Mouse (Mus musculus) limb, embryonic 11.5 days (tissue): ENCODE data around the gene Zfp61. TPM values are rescaled to one million over a fixed set of nuclear protein-coding genes. Genes with fewer than 3 reads are reported as not detected.

Experiments
- ATAC-seq: fragments of 200-750 bp; cut with Nextera tagmentation; 2 replicates; pipeline ENCODE4 v1.8.0; 2017; ENCODE audit warnings: low read depth; ENCODE audit not compliant: insufficient number of reproducible peaks, low FRiP score, low TSS enrichment
- DNase-seq: peaks from one replicate; pipeline ENCODE4 v3.0.0-alpha.2; 2015; ENCODE audit warnings: low spot score
- H3K27ac ChIP-seq: fragments of 300-500 bp; sonication (generic); replicated peaks from 2 replicates; pipeline ENCODE4 v1.5.1; 2014; ENCODE audit warnings: low read depth, mild to moderate bottlenecking, low read length
- H3K27me3 ChIP-seq: fragments of 300-500 bp; sonication (generic); 2 replicates; pipeline ENCODE4 v1.6.1; 2014; ENCODE audit warnings: mild to moderate bottlenecking, low read length, mixed read lengths; ENCODE audit not compliant: control insufficient read depth, insufficient read depth
- H3K36me3 ChIP-seq: fragments of 300-500 bp; sonication (generic); 2 replicates; pipeline ENCODE4 v1.6.1; 2014; ENCODE audit warnings: mild to moderate bottlenecking, low read length, moderate library complexity, mixed read lengths; ENCODE audit not compliant: control insufficient read depth, insufficient read depth
- H3K4me1 ChIP-seq: fragments of 300-500 bp; sonication (generic); 2 replicates; pipeline ENCODE4 v1.6.1; 2014; ENCODE audit warnings: low read length, mixed read lengths; ENCODE audit not compliant: control insufficient read depth, insufficient read depth
- H3K4me2 ChIP-seq: fragments of 300-500 bp; sonication (generic); 2 replicates; pipeline ENCODE4 v1.6.1; 2014; ENCODE audit warnings: low read depth, mild to moderate bottlenecking, moderate library complexity; ENCODE audit not compliant: severe bottlenecking
- H3K4me3 ChIP-seq: fragments of 300-500 bp; sonication (generic); 2 replicates; pipeline ENCODE4 v1.5.1; 2014; ENCODE audit warnings: low read depth, low read length
- H3K9ac ChIP-seq: fragments of 300-500 bp; sonication (generic); 2 replicates; pipeline ENCODE4 v1.6.1; 2014; ENCODE audit warnings: mild to moderate bottlenecking, low read length
- H3K9me3 ChIP-seq: fragments of 300-500 bp; sonication (generic); 2 replicates; pipeline ENCODE4 v1.6.1; 2016; ENCODE audit warnings: low read length; ENCODE audit not compliant: control insufficient read depth
- WGBS: fragments of 180-500 bp; shearing (Covaris S2); extraction: QIAGEN DNeasy Blood & Tissue Kit; methylation state at CpG from one replicate; pipeline ENCODE4 v1.1.7; 2014; 5-methylcytosine and 5-hydroxymethylcytosine counted together
- polyA plus RNA-seq: library from polyadenylated mRNA; unstranded; fragments of >200 nt; fragmentation: Nextera tagmentation; extraction: Ambion mirVana; gene quantifications from 2 replicates; pipeline ENCODE4 v1.2.1, GENCODE M21; 2014

The Zfp61 gene
- polyA plus RNA-seq, 1 experiment from 2014 or later = 51.2 TPM

DNA sequence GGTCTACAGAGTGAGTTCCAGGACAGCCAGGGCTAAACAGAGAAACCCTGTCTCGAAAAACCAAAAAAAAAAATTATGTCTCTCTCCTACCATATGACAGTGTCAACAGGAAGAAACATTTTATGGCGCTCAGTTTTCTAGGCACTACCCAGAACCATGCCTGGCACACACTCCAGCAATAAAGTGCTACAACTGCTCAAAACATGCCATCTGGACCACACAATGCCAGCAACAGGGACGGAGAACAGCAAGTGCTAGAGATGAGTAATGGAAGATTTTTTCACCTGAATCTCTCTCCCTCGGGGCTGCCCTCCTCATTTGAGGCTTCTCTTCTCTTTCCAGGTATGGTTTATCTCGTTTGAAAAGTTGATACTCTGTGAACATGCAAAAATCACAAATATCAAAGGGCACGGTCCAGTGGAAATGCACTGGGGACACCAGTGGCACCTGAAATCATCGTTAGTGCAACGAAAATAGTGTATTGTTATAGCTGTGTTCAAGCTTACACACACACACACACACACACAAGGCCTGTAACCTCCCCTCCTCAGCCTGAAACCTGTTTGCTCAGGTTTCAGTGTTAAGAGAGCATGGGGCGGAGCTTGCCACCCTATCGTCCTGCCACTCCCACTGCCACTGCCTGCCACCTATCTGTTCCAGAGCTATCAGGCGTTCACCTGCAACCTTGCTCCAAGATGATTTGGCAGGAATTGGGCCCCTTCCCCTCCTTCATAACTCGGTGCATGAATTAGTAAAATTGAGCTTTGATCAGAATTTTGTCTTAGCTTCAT, 7.8 kb downstream of the Zfp61 start:
- no peak overlapping the region for H3K4me3 ChIP-seq
- no peak for ATAC-seq
- H3K4me1 ChIP-seq = no peaks in the 10 kb centered on the region
- H3K9me3 ChIP-seq = peaks cover 2% of the 10 kb centered on the region; the same call in 1 of the 2 replicates
- no peaks in the 10 kb centered on the region for H3K27me3 ChIP-seq
- 88% methylated on average over 12 of the region's 12 CpGs for WGBS
- DNase-seq = no peak
- H3K36me3 ChIP-seq = peaks cover 31% of the 10 kb centered on the region
- no peak overlapping the region for H3K4me2 ChIP-seq
- no peak overlapping the region for H3K27ac ChIP-seq
- no peak overlapping the region for H3K9ac ChIP-seq

DNA sequence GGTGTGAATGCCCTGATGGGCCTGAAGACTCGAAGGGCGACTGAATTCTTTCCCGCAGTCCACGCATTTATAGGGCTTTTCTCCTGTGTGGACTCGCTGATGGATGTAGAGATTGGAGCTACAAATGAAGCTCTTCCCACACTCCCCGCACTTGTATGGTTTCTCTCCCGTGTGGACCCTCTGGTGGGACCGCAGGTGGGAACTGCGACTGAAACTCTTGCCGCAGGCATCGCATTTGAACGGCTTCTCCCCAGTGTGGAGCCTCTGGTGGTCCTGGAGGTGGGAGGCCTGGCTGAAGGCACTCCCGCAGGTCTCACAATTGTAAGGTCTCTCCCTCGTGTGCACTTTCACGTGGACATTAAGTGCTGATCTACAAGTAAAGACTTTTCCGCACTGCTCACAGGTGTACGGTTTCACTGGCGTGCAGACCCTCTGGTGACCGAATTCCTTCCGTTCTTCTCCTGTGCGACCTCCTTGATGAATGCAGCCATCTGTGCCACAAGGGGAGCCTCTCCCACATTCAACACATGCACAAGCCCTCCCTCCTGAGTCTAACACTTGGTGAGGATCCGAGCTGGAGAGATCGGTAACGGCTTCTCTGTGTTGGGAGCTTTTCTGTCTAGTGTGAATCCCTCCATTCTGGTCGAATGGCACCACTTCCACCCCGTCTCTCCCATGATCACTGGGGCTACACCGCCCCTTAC, 9.5 kb downstream of the Zfp61 start:
- WGBS = 87% methylated on average over 27 of the region's 27 CpGs
- H3K9ac ChIP-seq = no peak overlapping the region
- peaks cover 2% of the 10 kb centered on the region; the same call in 1 of the 2 replicates for H3K9me3 ChIP-seq
- H3K36me3 ChIP-seq = peaks cover 31% of the 10 kb centered on the region
- DNase-seq (no peak), ATAC-seq (no peak)
- H3K4me3 ChIP-seq = no peak overlapping the region
- H3K4me1 ChIP-seq = no peaks in the 10 kb centered on the region
- no peak overlapping the region for H3K27ac ChIP-seq
- no peaks in the 10 kb centered on the region for H3K27me3 ChIP-seq
- H3K4me2 ChIP-seq = no peak overlapping the region

DNA sequence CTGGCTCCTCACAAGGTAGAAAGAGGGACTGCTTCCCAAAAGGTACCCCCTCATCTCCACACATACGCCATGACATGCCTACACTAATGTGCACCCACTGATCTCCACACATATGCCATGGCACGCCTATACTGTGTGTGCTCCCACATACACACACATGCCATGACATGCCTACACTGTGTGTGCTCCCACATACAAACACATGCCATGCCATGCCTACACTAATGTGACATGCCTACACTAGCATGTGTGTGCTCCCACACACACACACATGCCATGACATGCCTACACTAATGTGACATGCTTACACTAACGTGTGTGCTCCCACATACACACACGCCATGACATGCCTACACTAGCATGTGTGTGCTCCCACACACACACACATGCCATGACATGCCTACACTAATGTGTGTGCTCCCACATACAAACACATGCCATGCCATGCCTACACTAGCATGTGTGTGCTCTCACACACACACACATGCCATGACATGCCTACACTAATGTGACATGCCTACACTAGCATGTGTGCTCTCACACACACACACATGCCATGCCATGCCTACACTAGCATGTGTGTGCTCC, 10.8 kb downstream of the Zfp61 start:
- Histone ChIP-seq H3K27me3 (no peaks in the 10 kb centered on the region), H3K9ac (no peak overlapping the region), H3K4me1 (no peaks in the 10 kb centered on the region), H3K9me3 (peaks cover 2% of the 10 kb centered on the region; the same call in 1 of the 2 replicates), H3K4me3 (no peak overlapping the region), H3K36me3 (peaks cover 29% of the 10 kb centered on the region), H3K4me2 (no peak overlapping the region), H3K27ac (no peak overlapping the region)
- WGBS = 92% methylated on average over 4 of the region's 4 CpGs
- DNase-seq (no peak), ATAC-seq (no peak)

DNA sequence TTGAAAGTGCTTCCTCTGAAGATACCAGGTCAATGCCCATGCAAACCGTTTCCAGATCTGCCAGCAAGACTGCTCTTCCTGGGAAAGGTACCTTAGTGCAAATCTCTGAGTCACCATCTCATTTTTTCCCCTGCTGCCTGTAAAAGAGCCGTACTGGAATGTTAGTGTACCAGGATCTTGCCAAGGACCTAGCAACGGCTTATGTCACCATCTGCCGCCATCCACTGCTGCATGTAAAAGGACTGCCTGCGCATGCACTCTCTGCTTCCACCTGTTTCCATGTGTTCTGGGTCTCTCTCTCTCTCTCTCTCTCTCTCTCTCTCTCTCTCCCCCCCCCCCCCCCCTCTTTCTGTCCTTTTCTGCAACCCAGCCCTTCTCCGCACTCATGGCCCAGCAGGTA, 12.5 kb downstream of the Zfp61 start:
- H3K4me1 ChIP-seq = no peaks in the 10 kb centered on the region
- H3K36me3 ChIP-seq = peaks cover 29% of the 10 kb centered on the region
- H3K9ac ChIP-seq = no peak overlapping the region
- ATAC-seq (no peak), DNase-seq (no peak)
- no peaks in the 10 kb centered on the region for H3K27me3 ChIP-seq
- no peak overlapping the region for H3K27ac ChIP-seq
- WGBS = 85% methylated on average over 6 of the region's 6 CpGs
- peaks cover 2% of the 10 kb centered on the region; the same call in 1 of the 2 replicates for H3K9me3 ChIP-seq
- no peak overlapping the region for H3K4me2 ChIP-seq
- H3K4me3 ChIP-seq = no peak overlapping the region

GRCm38 (mm10) chr7:24287670-24288069, 13.4 kb downstream of the Zfp61 start:
- H3K27ac ChIP-seq = no peak overlapping the region

DNA sequence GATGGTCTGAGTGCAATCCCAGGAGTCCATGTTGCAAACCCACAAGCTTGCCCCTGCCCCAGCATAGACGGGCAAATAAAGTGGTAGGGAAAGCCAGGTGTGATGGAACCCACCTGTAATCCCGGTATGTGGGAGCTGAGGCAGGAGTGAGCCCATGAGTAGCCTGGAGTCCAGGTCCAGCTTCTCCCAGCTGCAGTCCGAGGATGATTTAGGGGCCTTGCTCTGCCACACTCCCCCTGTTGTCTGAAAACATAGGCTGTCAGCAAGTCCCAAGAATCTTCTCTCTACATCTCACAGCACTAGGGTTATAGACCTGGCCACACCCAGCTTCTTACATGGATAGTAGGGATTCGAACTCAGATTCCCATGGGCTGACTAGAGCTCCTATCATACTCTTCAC, 14.1 kb downstream of the Zfp61 start:
- 71% methylated on average over 4 of the region's 4 CpGs for WGBS
- H3K36me3 ChIP-seq = peaks cover 19% of the 10 kb centered on the region
- no peaks in the 10 kb centered on the region for H3K4me1 ChIP-seq
- peaks cover 2% of the 10 kb centered on the region; the same call in 1 of the 2 replicates for H3K9me3 ChIP-seq
- no peak overlapping the region for H3K4me3 ChIP-seq
- ATAC-seq (no peak), DNase-seq (no peak)
- H3K9ac ChIP-seq = no peak overlapping the region
- no peaks in the 10 kb centered on the region for H3K27me3 ChIP-seq
- H3K4me2 ChIP-seq = no peak overlapping the region
- H3K27ac ChIP-seq = no peak overlapping the region

More at GRCm38 (mm10) chr7:24287670-24288069, 13.4 kb downstream of the Zfp61 start:
- WGBS = 85% methylated on average over 5 of the region's 5 CpGs
- Histone ChIP-seq H3K36me3 (peaks cover 26% of the 10 kb centered on the region), H3K4me3 (no peak overlapping the region), H3K27me3 (no peaks in the 10 kb centered on the region), H3K9me3 (peaks cover 2% of the 10 kb centered on the region; the same call in 1 of the 2 replicates), H3K4me2 (no peak overlapping the region), H3K9ac (no peak overlapping the region), H3K4me1 (no peaks in the 10 kb centered on the region)
- ATAC-seq (no peak), DNase-seq (no peak)

- 53% methylated on average over 4 of the region's 4 CpGs for WGBS
- no peak for DNase-seq
- H3K9ac ChIP-seq = no peak overlapping the region
These were observed 14.9 kb downstream of the Zfp61 start for GRCm38 (mm10) chr7:24286090-24286489.

DNA sequence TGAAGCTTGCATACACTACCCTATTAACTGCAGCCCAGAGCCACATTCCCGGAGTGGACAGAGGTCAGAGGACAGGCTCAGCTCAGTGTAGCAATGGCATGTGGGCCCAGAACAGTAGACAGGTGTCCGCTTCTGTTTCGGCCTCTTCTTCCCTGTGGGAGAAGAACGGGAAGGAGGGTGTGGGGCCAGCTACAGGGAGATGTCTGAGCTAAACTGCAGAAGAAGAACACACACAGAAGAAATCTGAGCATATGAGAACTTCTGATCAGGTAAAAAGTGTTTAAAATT, 20.2 kb downstream of the Zfp61 start:
- Histone ChIP-seq H3K4me1 (no peaks in the 10 kb centered on the region), H3K27me3 (no peaks in the 10 kb centered on the region), H3K36me3 (no peaks in the 10 kb centered on the region), H3K9ac (no peak overlapping the region), H3K9me3 (no peaks in the 10 kb centered on the region; the same call in none of the 2 replicates), H3K4me3 (no peak overlapping the region), H3K4me2 (no peak overlapping the region), H3K27ac (no peak overlapping the region)
- ATAC-seq (no peak), DNase-seq (no peak)
- 65% methylated on average over 4 of the region's 4 CpGs for WGBS

More at GRCm38 (mm10) chr7:24286090-24286489, 14.9 kb downstream of the Zfp61 start:
- no peaks in the 10 kb centered on the region for H3K27me3 ChIP-seq
- H3K4me3 ChIP-seq = no peak overlapping the region
- H3K36me3 ChIP-seq = peaks cover 11% of the 10 kb centered on the region
- no peaks in the 10 kb centered on the region for H3K4me1 ChIP-seq
- no peak overlapping the region for H3K27ac ChIP-seq
- no peak for ATAC-seq
- H3K4me2 ChIP-seq = no peak overlapping the region
- H3K9me3 ChIP-seq = no peaks in the 10 kb centered on the region; the same call in 1 of the 2 replicates
